Mouse (Mus musculus) bone marrow macrophage, adult 2 months (primary cell): ENCODE measurements around the gene AC109138.7.

Experiments used
- CTCF ChIP-seq: IDR thresholded peaks from 2 replicates; pipeline ENCODE4 v1.5.1; 2012; ENCODE audit warnings: low read depth, mild to moderate bottlenecking, low read length, moderate library complexity
- POLR2A ChIP-seq: IDR thresholded peaks from 2 replicates; pipeline ENCODE4 v1.6.1; 2012; ENCODE audit warnings: mild to moderate bottlenecking, low read depth, low read length, borderline replicate concordance

GRCm38 (mm10) chr19:4180411-4180810 lies 33.7 kb upstream of the AC109138.7 start:
- TF ChIP-seq CTCF (no peak), POLR2A (no peak)
